Mouse (Mus musculus) intestine, embryonic 16.5 days (tissue): ENCODE measurements around the gene Exoc2. TPM values are rescaled to one million over a fixed set of nuclear protein-coding genes. Genes with fewer than 3 reads are reported as not detected.

ENCODE experiments used
- ATAC-seq: fragments of 200-750 bp; cut with Nextera tagmentation; 2 replicates; pipeline ENCODE4 v1.8.0; 2017; ENCODE audit warnings: moderate TSS enrichment, moderate library complexity
- H3K27ac ChIP-seq: fragments of 300-500 bp; sonication (generic); 2 replicates; pipeline ENCODE4 v1.5.1; 2014; ENCODE audit warnings: mild to moderate bottlenecking, low read length
- H3K27me3 ChIP-seq: fragments of 300-500 bp; sonication (generic); replicated peaks from 2 replicates; pipeline ENCODE4 v1.6.1; 2014; ENCODE audit warnings: low read length, control low read depth, mixed read lengths; ENCODE audit not compliant: control insufficient read depth, insufficient read depth
- H3K36me3 ChIP-seq: fragments of 300-500 bp; sonication (generic); 2 replicates; pipeline ENCODE4 v1.6.1; 2014; ENCODE audit warnings: low read length, control low read depth; ENCODE audit not compliant: control insufficient read depth, insufficient read depth
- H3K4me1 ChIP-seq: fragments of 300-500 bp; sonication (generic); 2 replicates; pipeline ENCODE4 v1.6.1; 2014; ENCODE audit warnings: low read length, control low read depth, mixed read lengths; ENCODE audit not compliant: control insufficient read depth, insufficient read depth
- H3K4me2 ChIP-seq: fragments of 300-500 bp; sonication (generic); 2 replicates; pipeline ENCODE4 v1.6.1; 2014; ENCODE audit warnings: low read depth, low read length, control low read depth
- H3K4me3 ChIP-seq: fragments of 300-500 bp; sonication (generic); 2 replicates; pipeline ENCODE4 v1.5.1; 2014; ENCODE audit warnings: mild to moderate bottlenecking, low read length
- H3K9ac ChIP-seq: fragments of 300-500 bp; sonication (generic); 2 replicates; pipeline ENCODE4 v1.6.1; 2014; ENCODE audit warnings: low read depth, low read length
- H3K9me3 ChIP-seq: fragments of 300-500 bp; sonication (generic); 2 replicates; pipeline ENCODE4 v1.6.1; 2016; ENCODE audit warnings: low read length, control low read depth; ENCODE audit not compliant: control insufficient read depth
- WGBS: fragments of 180-500 bp; shearing (Covaris S2); extraction: QIAGEN DNeasy Blood & Tissue Kit; methylation state at CpG from one replicate; pipeline ENCODE4 v1.1.7; 2014; 5-methylcytosine and 5-hydroxymethylcytosine counted together
- polyA plus RNA-seq: library from polyadenylated mRNA; unstranded; fragments of >200 nt; fragmentation: Nextera tagmentation; extraction: Ambion mirVana; gene quantifications from 2 replicates; pipeline ENCODE4 v1.2.1, GENCODE M21; 2015

Gene Exoc2
- 21.4 and 22.1 TPM in 2 replicates for polyA plus RNA-seq

DNA sequence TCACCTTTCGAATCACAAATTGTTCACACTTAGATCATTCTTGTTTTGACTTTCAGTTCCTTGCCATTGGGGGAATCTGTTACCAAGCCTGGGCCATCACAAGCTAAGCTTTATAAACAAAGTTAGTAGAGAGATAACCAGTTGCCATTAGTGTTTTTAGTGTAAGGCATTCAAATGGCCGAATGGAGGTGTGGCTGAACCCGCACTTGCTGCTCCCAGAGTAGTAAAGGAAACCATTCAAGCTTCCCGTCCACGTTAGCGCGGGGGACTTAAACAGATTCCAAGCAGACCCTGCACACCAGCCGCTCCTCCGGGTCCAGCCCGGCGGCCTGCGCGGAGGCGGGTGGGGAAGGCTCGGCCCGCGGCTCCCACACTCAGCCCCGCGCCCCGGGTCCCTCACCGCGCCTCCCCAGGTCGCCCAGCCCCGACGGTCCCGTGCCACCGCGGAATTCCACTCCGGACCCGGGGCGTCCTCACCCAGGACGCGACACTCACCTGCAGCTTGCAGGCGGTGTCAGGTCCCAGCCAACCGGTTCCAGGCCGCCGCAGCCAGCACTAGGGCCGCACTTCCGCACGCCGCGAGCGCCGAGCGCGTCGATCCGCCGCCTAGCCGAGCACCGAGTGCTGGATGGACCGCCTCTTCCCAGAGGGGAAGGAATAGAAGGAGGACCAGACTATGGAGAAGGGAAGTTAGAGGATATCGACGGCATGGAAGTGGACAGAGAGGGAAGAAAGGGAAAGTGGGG is at the start of gene Exoc2, which contains the start of gene Gm5447:
Exoc2 (minus strand) TSS at position 593 of the 746 bp plus-strand sequence.
Gm5447 (plus strand) TSS at position 704 of the 746 bp plus-strand sequence.
- ATAC-seq = peak; percentile 98
- under 1% methylated on average over 52 of the region's 54 CpGs for WGBS
- H3K9me3 ChIP-seq = no peaks in the 10 kb centered on the region
- H3K4me1 ChIP-seq = peaks cover 5% of the 10 kb centered on the region; the same call in 1 of the 2 replicates
- H3K36me3 ChIP-seq = no peaks in the 10 kb centered on the region
- H3K9ac ChIP-seq = peak within 1 kb of the TSS; percentile 93
- H3K27me3 ChIP-seq = no peaks in the 10 kb centered on the region
- H3K4me3 ChIP-seq = peak within 1 kb of the TSS; percentile 95
- peak within 1 kb of the TSS; percentile 44 for H3K4me2 ChIP-seq
- peak within 1 kb of the TSS; percentile 90 for H3K27ac ChIP-seq

- Histone ChIP-seq H3K27me3 (no peaks in the 10 kb centered on the region), H3K4me1 (no peaks in the 10 kb centered on the region; the same call in 1 of the 2 replicates), H3K4me2 (no peak overlapping the region), H3K9me3 (no peaks in the 10 kb centered on the region), H3K4me3 (no peak overlapping the region), H3K36me3 (no peaks in the 10 kb centered on the region), H3K27ac (no peak overlapping the region), H3K9ac (no peak overlapping the region)
- 81% methylated on average over 3 of the region's 3 CpGs for WGBS
- no peak for ATAC-seq
Measured at GRCm38 (mm10) chr13:31023664-31024063, 49.8 kb upstream of the Exoc2 start.

GRCm38 (mm10) chr13:31021927-31022326 is 48.0 kb upstream of the Exoc2 start:
- Histone ChIP-seq H3K27me3 (no peaks in the 10 kb centered on the region), H3K9ac (no peak overlapping the region), H3K9me3 (no peaks in the 10 kb centered on the region), H3K4me2 (no peak overlapping the region), H3K27ac (no peak overlapping the region), H3K36me3 (no peaks in the 10 kb centered on the region), H3K4me3 (no peak overlapping the region), H3K4me1 (no peaks in the 10 kb centered on the region; the same call in 1 of the 2 replicates)
- WGBS = 38% methylated on average over 6 of the region's 6 CpGs
- no peak for ATAC-seq

GRCm38 (mm10) chr13:31021514-31021913 is 47.6 kb upstream of the Exoc2 start:
- no peaks in the 10 kb centered on the region for H3K9me3 ChIP-seq
- H3K4me3 ChIP-seq = no peak overlapping the region
- WGBS = 49% methylated on average over 4 of the region's 4 CpGs
- no peaks in the 10 kb centered on the region for H3K27me3 ChIP-seq
- H3K4me1 ChIP-seq = no peaks in the 10 kb centered on the region; the same call in 1 of the 2 replicates
- ATAC-seq = no peak
- H3K36me3 ChIP-seq = no peaks in the 10 kb centered on the region
- H3K9ac ChIP-seq = no peak overlapping the region
- H3K4me2 ChIP-seq = no peak overlapping the region
- H3K27ac ChIP-seq = no peak overlapping the region

- no peaks in the 10 kb centered on the region for H3K9me3 ChIP-seq
- 94% methylated on average over 3 of the region's 3 CpGs for WGBS
- H3K27me3 ChIP-seq = no peaks in the 10 kb centered on the region
- H3K36me3 ChIP-seq = no peaks in the 10 kb centered on the region
- no peak for ATAC-seq
- H3K4me3 ChIP-seq = no peak overlapping the region
- no peak overlapping the region for H3K9ac ChIP-seq
- no peak overlapping the region for H3K27ac ChIP-seq
- H3K4me2 ChIP-seq = no peak overlapping the region
- H3K4me1 ChIP-seq = no peaks in the 10 kb centered on the region; the same call in 1 of the 2 replicates
Measured at GRCm38 (mm10) chr13:31017545-31017944, 43.7 kb upstream of the Exoc2 start.

DNA sequence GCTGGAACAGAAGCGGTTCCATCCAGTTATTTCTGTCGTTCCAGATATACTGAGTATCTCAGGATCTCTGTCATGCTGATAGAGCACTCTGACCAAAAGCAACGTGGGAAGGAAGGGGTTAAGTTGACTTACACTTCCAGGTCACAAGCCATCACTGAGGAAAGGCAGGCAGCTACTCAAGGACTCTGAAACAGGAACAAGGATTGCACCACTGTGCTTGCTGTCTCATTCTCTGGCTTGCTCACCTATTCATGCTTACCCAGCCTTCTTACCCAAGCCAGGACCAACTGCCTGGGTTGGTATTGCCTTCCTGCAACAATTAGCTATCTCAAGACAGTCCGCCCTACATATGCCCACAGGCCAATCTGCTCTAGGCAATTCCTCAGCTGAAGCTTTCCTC is 31.1 kb upstream of the Exoc2 start:
- WGBS = 59% methylated on average over 4 of the region's 4 CpGs
- ATAC-seq = no peak
- peak overlapping the region; percentile 22 for H3K4me3 ChIP-seq
- no peaks in the 10 kb centered on the region for H3K9me3 ChIP-seq
- no peaks in the 10 kb centered on the region for H3K4me1 ChIP-seq
- no peak overlapping the region for H3K27ac ChIP-seq
- no peak overlapping the region for H3K9ac ChIP-seq
- H3K4me2 ChIP-seq = peak overlapping the region; percentile 37
- no peaks in the 10 kb centered on the region for H3K27me3 ChIP-seq
- H3K36me3 ChIP-seq = no peaks in the 10 kb centered on the region

GRCm38 (mm10) chr13:31004458-31004857 is 30.6 kb upstream of the Exoc2 start:
- H3K4me1 ChIP-seq = no peaks in the 10 kb centered on the region
- WGBS = 40% methylated on average over 12 of the region's 12 CpGs
- H3K27ac ChIP-seq = no peak overlapping the region
- H3K9me3 ChIP-seq = no peaks in the 10 kb centered on the region
- ATAC-seq = no peak
- no peaks in the 10 kb centered on the region for H3K36me3 ChIP-seq
- no peak overlapping the region for H3K9ac ChIP-seq
- H3K4me2 ChIP-seq = peak overlapping the region; percentile 37
- peak overlapping the region; percentile 22 for H3K4me3 ChIP-seq
- H3K27me3 ChIP-seq = no peaks in the 10 kb centered on the region

- no peaks in the 10 kb centered on the region for H3K27me3 ChIP-seq
- ATAC-seq = no peak
- 89% methylated on average over 6 of the region's 6 CpGs for WGBS
- H3K4me2 ChIP-seq = no peak overlapping the region
- H3K36me3 ChIP-seq = no peaks in the 10 kb centered on the region
- no peaks in the 10 kb centered on the region for H3K4me1 ChIP-seq
- no peaks in the 10 kb centered on the region for H3K9me3 ChIP-seq
- H3K9ac ChIP-seq = no peak overlapping the region
- H3K27ac ChIP-seq = no peak overlapping the region
- no peak overlapping the region for H3K4me3 ChIP-seq
Measured at GRCm38 (mm10) chr13:30999799-31000198, 25.9 kb upstream of the Exoc2 start.

- no peaks in the 10 kb centered on the region for H3K9me3 ChIP-seq
- H3K4me1 ChIP-seq = no peaks in the 10 kb centered on the region
- H3K27me3 ChIP-seq = no peaks in the 10 kb centered on the region
- no peak overlapping the region for H3K4me2 ChIP-seq
- no peaks in the 10 kb centered on the region for H3K36me3 ChIP-seq
- no peak overlapping the region for H3K9ac ChIP-seq
- WGBS = 81% methylated on average over 8 of the region's 8 CpGs
- no peak for ATAC-seq
- no peak overlapping the region for H3K27ac ChIP-seq
- no peak overlapping the region for H3K4me3 ChIP-seq
Measured at GRCm38 (mm10) chr13:30997526-30998253, 23.8 kb upstream of the Exoc2 start.
